8 mouse cellular contexts compared by ENCODE assay signal in genomic region chr11:78177903-78178858, GRCm38 (mm10). TPM values are rescaled to one million over a fixed set of nuclear protein-coding genes. Genes with fewer than 3 reads are reported as not detected.
DNase-seq lines count a peak whose midpoint lies in the region; ATAC-seq and TF ChIP-seq lines count a peak whose summit lies in the region.

No protein-coding gene starts in this region.

- H3K9me3 ChIP-seq in heart, embryonic 14.5 days (ENCODE audit: control insufficient read depth, low read length) = no peaks in the 10 kb centered on the region
- H3K9me3 ChIP-seq in liver, embryonic 11.5 days (ENCODE audit: control insufficient read depth, low read length) = no peaks in the 10 kb centered on the region

- H3K27ac ChIP-seq in heart, embryonic 14.5 days (replicated peaks in 1 of 2; ENCODE audit: control insufficient read depth in 1 of 2, insufficient read depth in 1 of 2, low read depth in 2 of 2, low read length in 2 of 2) = peak overlapping the region; percentile 92 to 96
- H3K27ac ChIP-seq in liver, embryonic 11.5 days (ENCODE audit: low read depth, low read length) = peak overlapping the region; percentile 98

- peak overlapping the region; percentile 79 for H3K9ac ChIP-seq in heart, embryonic 14.5 days (ENCODE audit: low read length)
- H3K9ac ChIP-seq in liver, embryonic 11.5 days (ENCODE audit: low read depth, low read length) = peak overlapping the region; percentile 95

- H3ac ChIP-seq in myocyte (ENCODE audit: control insufficient read depth, insufficient read length) = peak overlapping the region; percentile 14

- peak overlapping the region; percentile 67 to 83 for H3K4me3 ChIP-seq in heart, embryonic 14.5 days (ENCODE audit: control insufficient read depth in 1 of 2, insufficient read depth in 1 of 2, low read depth in 1 of 2, low read length in 2 of 2)
- H3K4me3 ChIP-seq in liver, embryonic 11.5 days (ENCODE audit: low read depth, low read length) = peak overlapping the region; percentile 98
- H3K4me3 ChIP-seq in myocyte = peak overlapping the region; percentile 62

- H3K4me2 ChIP-seq in heart, embryonic 14.5 days (ENCODE audit: low read length) = peak overlapping the region; percentile 96
- H3K4me2 ChIP-seq in liver, embryonic 11.5 days = peak overlapping the region; percentile 92
- H3K4me2 ChIP-seq in myocyte (ENCODE audit: low read depth) = peak overlapping the region; percentile 99

- under 1% methylated on average over 70 of the region's 84 CpGs for WGBS in heart, embryonic 14.5 days
- under 1% methylated on average over 70 of the region's 84 CpGs for whole genome bisulfite sequencing in liver, embryonic 11.5 days

- no peaks in the 10 kb centered on the region for H3K27me3 ChIP-seq in heart, embryonic 14.5 days (ENCODE audit: control insufficient read depth, insufficient read depth, low read length)
- H3K27me3 ChIP-seq in liver, embryonic 11.5 days (replicated peaks; ENCODE audit: control insufficient read depth, insufficient read depth, low read length) = no peaks in the 10 kb centered on the region
- no peaks in the 10 kb centered on the region for H3K27me3 ChIP-seq in myocyte (ENCODE audit: control insufficient read depth, insufficient read depth, insufficient read length)

- H3K36me3 ChIP-seq in heart, embryonic 14.5 days (ENCODE audit: control insufficient read depth, insufficient read depth, low read length) = peaks cover 33% of the 10 kb centered on the region
- H3K36me3 ChIP-seq in liver, embryonic 11.5 days (ENCODE audit: control insufficient read depth, insufficient read depth, low read length) = peaks cover 26% of the 10 kb centered on the region
- peaks cover 32% of the 10 kb centered on the region for H3K36me3 ChIP-seq in myocyte (ENCODE audit: control insufficient read depth, insufficient read depth)

- peaks cover 11 to 35% of the 10 kb centered on the region in 2 experiments for H3K4me1 ChIP-seq in heart, embryonic 14.5 days (ENCODE audit: control insufficient read depth in 2 of 2, insufficient read depth in 2 of 2, low read length in 2 of 2)
- peaks cover 24% of the 10 kb centered on the region for H3K4me1 ChIP-seq in liver, embryonic 11.5 days (replicated peaks; ENCODE audit: control insufficient read depth, insufficient read depth, low read length)

- DNase-seq in c-Kit-negative CD71-positive TER-119-positive erythroid progenitor cells, embryonic 14.5 days (ENCODE audit: low read depth, low spot score) = peak; percentile 93
- DNase-seq in fibroblast of lung, adult 2 months (ENCODE audit: low read depth) = peak; percentile 95
- DNase-seq in kidney, postnatal 10 days = peak; percentile 98
- peak; percentile 96 for DNase-seq in liver, embryonic 11.5 days (ENCODE audit: low spot score)
- peak; percentile 96 to 98 for DNase-seq in spleen, postnatal 4 days (ENCODE audit: low spot score in 2 of 2)

- peak; percentile 76 for TF ChIP-seq POLR2A in myocyte (IDR thresholded peaks at IDR 0.05; ENCODE audit: insufficient read length, low read depth)

- ATAC-seq in CD4-positive, CD25-positive, alpha-beta regulatory T cell, adult 4 months = peak; percentile 59
- peak; percentile 74 for ATAC-seq in heart, embryonic 14.5 days (ENCODE audit: insufficient number of reproducible peaks, insufficient read depth, low FRiP score, low read depth)
- peak; percentile 78 for ATAC-seq in liver, embryonic 11.5 days (replicated peaks; ENCODE audit: low FRiP score)

- peaks cover 26% of the 10 kb centered on the region for H3K79me2 ChIP-seq in myocyte (ENCODE audit: control insufficient read depth, insufficient read depth)

TF ChIP-seq in myocyte, 11 proteins besides CTCF, POLR2A, EP300 and RAD21:
- TF ChIP-seq MYOD1 (IDR thresholded peaks at IDR 0.05; ENCODE audit: control insufficient read depth in 1 of 3, insufficient read length in 2 of 3, low read depth in 2 of 3) (peak in 2 of 3 experiments; percentile 71 to 72), MAX (IDR thresholded peaks at IDR 0.05; ENCODE audit: low read depth) (no peak), USF1 (IDR thresholded peaks at IDR 0.05; ENCODE audit: low read depth) (no peak), E2F4 (IDR thresholded peaks at IDR 0.05; ENCODE audit: insufficient read depth) (no peak), POLR2AphosphoS2 (IDR thresholded peaks at IDR 0.05; ENCODE audit: insufficient read length, low read depth) (peak; percentile 72), CEBPB (IDR thresholded peaks at IDR 0.05; ENCODE audit: insufficient read depth, poor library complexity, severe bottlenecking) (no peak), TCF3 (IDR thresholded peaks at IDR 0.05; ENCODE audit: insufficient read length, low read depth) (no peak), TCF12 (IDR thresholded peaks at IDR 0.05; ENCODE audit: insufficient read depth, poor library complexity, severe bottlenecking) (no peak), MYOG (IDR thresholded peaks at IDR 0.05; ENCODE audit: control insufficient read depth in 1 of 3, insufficient read depth in 1 of 3, insufficient read length in 2 of 3, low read depth in 2 of 3) (peak in 2 of 3 experiments; percentile 45 to 80)

RNA-seq across cellular contexts. Expression of gene Tlcd1, which starts 1.7 kb away (rescaled TPM):
- 1 to 10 TPM; 2.9 to 3.6 TPM for polyA plus RNA-seq in CD4-positive, CD25-positive, alpha-beta regulatory T cell, adult 4 months (2017; shearing (Covaris generic))
- polyA plus RNA-seq in heart, embryonic 14.5 days (2014; fragmentation: Nextera tagmentation; extraction: Ambion mirVana) = 14.7 and 16.1 TPM in 2 replicates
- 52.5 and 57.5 TPM in 2 replicates for polyA plus RNA-seq in liver, embryonic 11.5 days (2014; fragmentation: Nextera tagmentation; extraction: Ambion mirVana)
- 17.4 TPM for polyA plus RNA-seq in myocyte (2012; fragmentation: generic; extraction: Trizol)

RNA-seq across cellular contexts. Expression of gene Nek8, which starts 1.7 kb away (rescaled TPM):
- 10 to 100 TPM; 10.4 to 12.2 TPM for polyA plus RNA-seq in CD4-positive, CD25-positive, alpha-beta regulatory T cell, adult 4 months (2017; shearing (Covaris generic))
- polyA plus RNA-seq in heart, embryonic 14.5 days (2014; fragmentation: Nextera tagmentation; extraction: Ambion mirVana) = 11.5 and 12.4 TPM in 2 replicates
- polyA plus RNA-seq in liver, embryonic 11.5 days (2014; fragmentation: Nextera tagmentation; extraction: Ambion mirVana) = 13.1 and 14.3 TPM in 2 replicates
- 9.6 TPM for polyA plus RNA-seq in myocyte (2012; fragmentation: generic; extraction: Trizol)

RNA-seq across cellular contexts. Expression of gene Rpl23a, which starts 5.2 kb away (rescaled TPM):
- polyA plus RNA-seq in CD4-positive, CD25-positive, alpha-beta regulatory T cell, adult 4 months (2017; shearing (Covaris generic)) = 1,000 to 10,000 TPM; 3,408 to 3,991 TPM
- polyA plus RNA-seq in heart, embryonic 14.5 days (2014; fragmentation: Nextera tagmentation; extraction: Ambion mirVana) = 968 and 1,084 TPM in 2 replicates
- 1,588 and 1,766 TPM in 2 replicates for polyA plus RNA-seq in liver, embryonic 11.5 days (2014; fragmentation: Nextera tagmentation; extraction: Ambion mirVana)
- polyA plus RNA-seq in myocyte (2012; fragmentation: generic; extraction: Trizol) = 3,571 TPM

RNA-seq across cellular contexts. Expression of gene Rab34, which starts 10.0 kb away (rescaled TPM):
- polyA plus RNA-seq in CD4-positive, CD25-positive, alpha-beta regulatory T cell, adult 4 months (2017; shearing (Covaris generic)) = not detected
- 57.1 and 61.8 TPM in 2 replicates for polyA plus RNA-seq in heart, embryonic 14.5 days (2014; fragmentation: Nextera tagmentation; extraction: Ambion mirVana)
- polyA plus RNA-seq in liver, embryonic 11.5 days (2014; fragmentation: Nextera tagmentation; extraction: Ambion mirVana) = 42.6 and 45.3 TPM in 2 replicates
- 88.8 TPM for polyA plus RNA-seq in myocyte (2012; fragmentation: generic; extraction: Trizol)

RNA-seq across cellular contexts. Expression of gene Traf4, which starts 12.8 kb away (rescaled TPM):
- polyA plus RNA-seq in CD4-positive, CD25-positive, alpha-beta regulatory T cell, adult 4 months (2017; shearing (Covaris generic)) = 1 to 10 TPM; 3.3 to 6.7 TPM
- polyA plus RNA-seq in heart, embryonic 14.5 days (2014; fragmentation: Nextera tagmentation; extraction: Ambion mirVana) = 18.5 and 25.6 TPM in 2 replicates
- polyA plus RNA-seq in liver, embryonic 11.5 days (2014; fragmentation: Nextera tagmentation; extraction: Ambion mirVana) = 53.8 and 57.6 TPM in 2 replicates
- 206 TPM for polyA plus RNA-seq in myocyte (2012; fragmentation: generic; extraction: Trizol)

Comparison
In these comparisons a context has a peak if more than half of its experiments do, and no peak if none do; other contexts are left out.
1. Peak in every context shown above with its lines: DNase-seq, ATAC-seq, H3K4me3 ChIP-seq and H3K27ac ChIP-seq.